Mouse (Mus musculus): Measurements from ENCODE around the gene Pax3. TPM values are rescaled to one million over a fixed set of nuclear protein-coding genes. Genes with fewer than 3 reads are reported as not detected.

The Pax3 gene
- total RNA-seq, 4 experiments from 2014 or later: not detected

DNA sequence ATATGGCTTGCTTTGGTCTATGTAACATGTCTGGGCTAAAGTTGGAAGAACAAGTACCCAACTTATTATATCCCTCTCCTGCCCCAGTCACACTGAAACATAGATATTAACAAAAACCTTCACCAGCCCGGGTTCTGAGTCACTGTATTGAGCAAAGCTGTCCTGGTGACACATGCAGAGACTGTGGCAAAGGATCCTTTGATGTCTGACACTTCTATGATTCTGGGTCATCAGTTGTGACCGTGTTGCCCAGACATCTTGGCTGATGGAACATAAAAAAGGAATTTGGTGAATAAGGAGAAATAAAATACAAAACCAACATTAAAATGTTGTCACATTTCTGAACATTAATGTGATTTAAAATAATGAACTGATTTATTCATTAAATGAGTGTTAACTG is 108.3 kb downstream of the Pax3 start:
- DNase-seq (ENCODE audit: low spot score): no peak

DNA sequence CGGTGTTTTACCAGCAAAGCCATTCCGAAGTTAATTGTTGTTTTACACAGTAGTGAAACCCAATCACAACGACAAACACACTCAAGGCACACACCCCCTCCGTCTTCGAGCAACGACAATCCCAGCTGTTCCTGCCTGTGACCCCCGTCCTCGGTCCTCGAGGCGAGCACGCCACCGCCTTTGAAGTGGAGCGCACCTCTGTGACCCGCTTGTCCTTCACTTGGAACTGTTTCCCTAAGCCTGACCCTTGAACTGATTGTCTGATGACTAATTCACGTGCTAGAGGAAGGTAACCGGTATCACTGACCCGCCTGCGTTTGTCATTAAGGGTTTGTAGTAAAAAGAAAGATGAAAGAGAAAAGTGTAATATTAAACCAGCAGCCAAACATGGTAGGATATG is 115.2 kb downstream of the Pax3 start:
- no peak for DNase-seq (ENCODE audit: low spot score)

DNA sequence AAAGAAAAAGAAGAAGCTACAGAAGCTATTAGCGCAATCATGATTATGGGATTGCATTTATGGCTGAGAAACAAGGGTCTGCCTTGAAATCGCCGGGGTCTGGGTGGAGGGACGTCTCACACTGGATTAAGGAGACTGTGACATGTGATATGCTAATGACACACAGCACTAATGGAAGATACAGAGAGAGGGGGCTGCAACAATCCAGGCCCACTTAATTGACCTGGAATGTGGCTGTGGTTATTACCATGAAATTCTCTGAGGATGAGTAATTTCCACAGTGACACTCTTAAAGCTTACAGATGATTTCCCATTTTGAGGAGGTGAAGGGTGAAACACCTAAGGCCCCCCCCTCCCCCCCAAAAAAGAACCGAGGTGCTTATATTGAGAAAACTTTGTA is 136.1 kb downstream of the Pax3 start:
- no peak for DNase-seq (ENCODE audit: low spot score)

DNA sequence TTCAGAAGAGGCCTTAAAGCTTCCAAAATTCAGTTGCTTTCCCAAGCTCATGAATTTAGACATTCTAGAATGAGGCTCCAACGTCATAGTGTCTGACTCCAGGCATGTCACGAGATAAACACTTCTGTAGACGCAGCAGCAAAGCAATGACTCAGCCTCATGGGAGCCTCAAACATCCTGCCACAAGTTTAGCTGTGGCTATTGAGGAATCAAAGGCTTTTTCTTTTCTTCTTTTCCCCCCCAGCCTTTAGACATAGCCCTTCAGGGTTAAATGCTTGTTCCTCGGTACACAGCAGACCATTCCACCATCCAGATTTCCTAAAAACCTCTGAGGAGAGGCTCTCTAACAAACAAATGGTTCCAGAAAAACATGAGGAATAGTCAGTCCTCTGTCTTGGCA is 139.0 kb downstream of the Pax3 start:
- no peak for DNase-seq (ENCODE audit: low spot score)

DNA sequence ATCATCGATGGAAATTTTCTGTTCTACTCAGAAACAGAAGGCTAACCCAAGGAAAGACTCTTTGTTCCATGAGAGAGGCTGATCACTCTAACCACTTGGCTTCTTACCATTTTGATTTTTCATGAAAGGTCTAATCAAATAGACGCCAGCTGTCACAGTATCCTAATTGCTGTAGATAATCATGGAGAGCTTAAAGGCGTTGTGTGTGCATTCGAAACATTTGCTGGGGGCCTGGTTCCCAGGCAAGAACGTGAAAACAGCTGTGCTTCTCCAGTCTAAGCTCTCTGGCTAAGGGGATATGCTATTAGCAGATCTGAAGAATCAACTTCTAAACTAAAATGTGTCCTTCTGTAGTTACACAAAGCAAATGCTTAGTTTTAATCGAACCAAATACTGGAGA is 143.3 kb downstream of the Pax3 start:
- DNase-seq (ENCODE audit: low spot score): no peak

Other genes with a start within 250 kb of the Pax3 start
- gene Sgpp2, start 113.2 kb upstream of the Pax3 start, total RNA-seq (2022): under 1 TPM in 3 of 4 experiments, not detected in 1; 0.06 TPM